Mouse (Mus musculus) monocyte, adult 2 months (primary cell): ENCODE data around the gene Tvp23b.

Experiments used
- DNase-seq, 2 experiments: peaks; one replicate each; pipeline ENCODE4 v3.0.0; 2022; ENCODE audit warnings: low spot score in 2 of 2, low read depth in 1 of 2

The Tvp23b gene

GRCm38 (mm10) chr11:62938921-62939320 is 59.7 kb downstream of the Tvp23b start:
- no peak for DNase-seq

- no peak for DNase-seq
Observed at GRCm38 (mm10) chr11:62940176-62940575, 60.9 kb downstream of the Tvp23b start.

GRCm38 (mm10) chr11:62943538-62943937 is 64.3 kb downstream of the Tvp23b start:
- DNase-seq = no peak

DNA sequence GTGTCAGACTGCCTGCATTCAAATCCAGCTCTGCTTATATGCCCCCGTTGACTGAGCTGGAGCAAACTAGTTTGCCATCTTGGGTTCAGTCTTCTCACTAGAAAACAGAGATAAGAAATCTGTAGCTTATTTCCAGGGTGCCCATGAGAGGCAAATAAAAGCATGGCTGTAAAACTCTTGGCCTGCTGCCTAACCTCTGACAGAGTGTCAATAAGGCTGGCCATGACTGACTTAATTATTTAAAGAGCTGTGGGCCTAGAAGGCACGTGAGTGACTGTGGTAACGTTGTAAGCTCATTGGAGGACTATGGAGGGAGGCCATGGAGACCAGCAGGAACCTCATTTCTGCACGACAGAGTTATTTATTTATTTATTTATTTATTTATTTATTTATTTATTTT is 66.3 kb downstream of the Tvp23b start:
- no peak for DNase-seq

GRCm38 (mm10) chr11:62949548-62949947 is 70.3 kb downstream of the Tvp23b start:
- no peak for DNase-seq

DNA sequence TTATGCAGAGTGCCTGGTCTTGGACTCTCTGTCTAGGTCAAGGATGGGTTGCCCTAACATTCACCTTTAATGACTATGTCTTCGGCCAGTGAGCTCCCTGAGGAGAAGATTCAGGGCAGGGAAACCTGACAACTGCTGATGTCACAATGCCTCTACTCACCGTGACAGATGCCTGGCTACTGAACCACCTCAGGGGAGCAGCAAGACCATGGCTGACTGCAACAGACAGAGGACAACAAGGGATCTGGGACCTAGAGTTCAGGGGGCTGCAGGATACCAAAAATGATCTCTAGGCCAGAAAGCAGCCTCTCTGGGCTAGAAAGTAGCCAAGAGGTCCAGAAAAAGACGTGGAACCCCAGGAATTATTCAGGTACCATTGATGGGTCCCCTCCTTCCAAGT is 71.8 kb downstream of the Tvp23b start, which contains the start of gene Cdrt4:
Gene Cdrt4 (plus strand): TSS at position 182 of the 400 bp plus-strand sequence.
- DNase-seq = no peak

DNA sequence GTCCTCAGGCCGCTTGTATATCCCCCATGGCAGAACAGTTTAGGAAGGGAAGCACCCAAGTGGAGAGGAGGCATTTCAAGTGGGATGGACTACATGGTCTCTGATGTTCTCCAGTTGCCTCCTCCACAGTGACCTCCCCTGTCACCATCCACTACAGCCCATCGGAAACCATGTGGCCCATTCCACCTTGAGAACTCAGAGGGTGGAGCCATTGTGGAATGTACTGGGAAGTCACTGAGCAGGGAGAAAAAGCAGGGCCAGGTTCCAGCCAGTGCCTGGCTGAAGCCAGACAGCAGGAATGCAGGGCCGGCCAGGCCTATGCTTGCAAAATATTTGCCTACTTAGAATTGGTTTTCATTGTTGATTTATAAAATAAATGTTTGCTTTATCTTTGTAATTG is 75.5 kb downstream of the Tvp23b start:
- DNase-seq = no peak

DNA sequence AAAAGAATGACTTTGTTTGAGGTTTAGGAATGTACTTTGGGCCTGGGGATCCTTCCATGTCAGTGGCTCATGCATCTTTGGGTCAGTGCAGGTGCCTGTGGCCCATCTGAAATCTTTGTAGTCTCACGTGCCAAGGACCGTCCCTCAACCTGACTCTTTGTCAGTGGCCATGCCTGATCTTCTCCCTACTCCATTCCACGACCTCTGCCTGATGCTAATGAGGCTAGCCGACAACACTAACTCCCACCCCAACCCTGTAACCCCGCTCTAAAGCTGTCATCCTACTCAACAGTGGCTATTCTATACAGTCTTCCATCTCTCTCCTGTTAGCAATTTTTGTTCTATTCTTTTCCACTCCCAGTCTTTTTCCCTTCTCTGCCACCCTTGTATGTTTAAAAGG is 75.9 kb downstream of the Tvp23b start:
- no peak for DNase-seq

DNA sequence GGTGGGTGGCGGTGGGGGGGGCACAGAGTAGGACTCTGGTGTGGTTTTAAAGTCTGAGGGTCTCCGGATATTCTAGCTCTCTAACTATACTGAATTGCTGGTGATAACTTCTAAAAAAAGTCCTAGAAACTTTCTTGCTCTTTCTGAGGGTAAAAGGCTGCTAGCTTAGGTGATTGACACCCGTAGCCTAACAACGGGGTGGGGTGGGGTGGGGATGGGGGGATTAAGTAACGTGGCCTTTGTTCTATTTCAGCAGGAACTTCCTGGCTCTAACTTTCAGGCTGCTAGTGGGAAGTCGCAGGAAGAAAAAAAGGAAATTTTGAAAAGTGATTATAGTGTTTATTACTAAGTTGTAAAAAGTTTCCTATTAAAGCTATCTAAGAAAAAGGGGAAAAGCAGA is 76.5 kb downstream of the Tvp23b start:
- no peak for DNase-seq

DNA sequence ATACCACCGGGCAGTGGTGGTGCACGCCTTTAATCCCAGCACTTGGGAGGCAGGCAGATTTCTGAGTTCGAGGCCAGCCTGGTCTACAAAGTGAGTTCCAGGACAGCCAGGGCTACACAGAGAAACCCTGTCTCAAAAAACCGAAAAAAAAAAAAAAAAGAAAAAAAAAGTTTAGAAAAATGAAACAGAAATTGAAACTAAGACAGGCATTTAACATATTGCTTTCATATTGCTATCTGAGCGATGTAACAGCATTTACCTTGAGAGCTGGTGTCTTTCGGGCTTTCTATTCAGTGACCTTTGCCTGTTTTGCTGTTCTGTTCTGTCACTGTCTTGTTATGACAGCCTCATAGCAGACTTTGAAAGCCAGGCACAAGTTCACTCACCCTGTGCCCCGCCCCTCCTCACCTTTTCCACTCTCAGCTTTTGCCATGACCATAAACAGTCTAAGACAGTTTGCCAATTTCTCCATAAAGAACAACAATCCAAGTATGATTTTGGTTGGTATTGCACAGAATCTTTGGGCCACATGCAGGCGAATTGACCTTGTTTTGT is 78.4 kb downstream of the Tvp23b start:
- DNase-seq = no peak

GRCm38 (mm10) chr11:62963292-62963691 is 84.0 kb downstream of the Tvp23b start:
- DNase-seq = no peak

DNA sequence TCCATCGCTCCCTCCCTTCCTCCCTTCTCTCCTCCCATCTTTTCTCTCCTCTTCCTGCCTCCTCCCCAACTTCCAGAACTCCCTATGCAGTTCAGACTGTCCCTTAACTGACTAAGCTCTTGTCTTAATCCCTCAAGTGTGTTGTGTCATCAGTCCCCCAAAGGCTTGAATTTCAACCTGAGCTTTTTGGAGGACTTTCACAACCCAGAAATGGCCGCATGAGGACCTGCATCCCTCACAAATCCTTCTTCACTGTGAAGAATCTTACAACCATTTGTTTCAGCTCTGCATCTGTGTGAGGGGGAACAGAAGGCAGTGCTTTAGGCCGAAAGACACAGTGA is 87.1 kb downstream of the Tvp23b start:
- DNase-seq = no peak
